Mouse (Mus musculus) liver, postnatal 0 days (tissue): Measurements from ENCODE around the gene Ccdc163.
"Not testable (repeated sequence)": the region's sequence is repeated elsewhere in the genome, so short reads cannot be mapped to it uniquely, and the experiment has no call there.

Experiments
- CTCF ChIP-seq: sonication (generic); IDR thresholded peaks from 2 replicates; pipeline ENCODE4 v1.5.1; 2016; ENCODE audit warnings: antibody characterized with exemption, low read depth
- EP300 ChIP-seq: IDR thresholded peaks from 2 replicates; pipeline ENCODE4 v1.6.1; 2016; ENCODE audit warnings: antibody characterized with exemption, low read depth, mild to moderate bottlenecking

DNA sequence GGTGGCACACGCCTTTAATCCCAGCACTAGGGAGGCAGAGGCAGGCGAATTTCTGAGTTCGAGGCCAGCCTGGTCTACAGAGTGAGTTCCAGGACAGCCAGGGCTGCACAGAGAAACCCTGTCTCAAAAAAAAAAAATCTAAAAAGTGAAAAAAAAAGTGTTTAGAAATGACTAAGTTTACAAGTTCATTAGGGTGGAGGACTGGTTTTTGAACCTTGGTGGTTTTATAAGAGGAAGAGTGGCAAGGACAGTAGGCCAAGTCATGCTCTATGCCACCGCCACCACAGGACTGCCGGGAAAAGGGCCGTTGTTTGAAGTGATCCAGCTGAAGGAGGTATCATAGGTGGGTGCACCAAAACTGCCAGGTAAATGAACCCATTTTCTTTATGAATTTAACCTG is 33.5 kb upstream of the Ccdc163 start:
- TF ChIP-seq CTCF, EP300: not testable (repeated sequence)
